Mouse (Mus musculus) liver, adult 2 months (tissue): ENCODE data around the gene Hhipl1.

Experiments used
- CTCF ChIP-seq: fragments of 200-500 bp; IDR thresholded peaks from 2 replicates; pipeline ENCODE4 v1.5.1; 2011; ENCODE audit warnings: low read depth, low read length, control low read depth
- POLR2A ChIP-seq: fragments of 200-500 bp; IDR thresholded peaks from 2 replicates; pipeline ENCODE4 v1.6.1; 2011; ENCODE audit warnings: low read length, control low read depth; ENCODE audit not compliant: insufficient read depth; ENCODE audit errors: extremely low read depth

DNA sequence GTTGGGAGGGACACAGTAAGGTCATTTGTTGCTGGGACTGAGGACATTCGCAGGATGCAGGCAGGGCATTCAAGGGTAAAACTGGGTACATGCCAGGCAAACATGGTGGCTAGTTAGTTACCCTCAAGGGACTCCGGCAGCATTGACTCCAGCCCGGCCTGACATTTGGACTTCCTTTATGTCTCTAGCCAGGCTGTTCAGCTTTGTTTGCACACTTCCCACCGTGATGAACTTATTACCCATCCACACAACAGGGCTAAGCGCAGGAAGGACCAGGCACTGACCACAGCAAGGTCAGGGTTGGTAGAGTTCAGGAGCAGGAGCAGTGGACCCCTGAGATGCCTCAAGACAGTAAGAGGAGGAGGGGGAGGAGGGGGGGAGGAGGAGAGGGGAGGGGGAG is 62.9 kb downstream of the Hhipl1 start:
- no peak for TF ChIP-seq POLR2A
- TF ChIP-seq CTCF, result no peak
